Mouse (Mus musculus): ENCODE results near the gene Gm904. TPM values are rescaled to one million over a fixed set of nuclear protein-coding genes. Genes with fewer than 3 reads are reported as not detected.

Gene Gm904
- total RNA-seq (2023) = not detected

DNA sequence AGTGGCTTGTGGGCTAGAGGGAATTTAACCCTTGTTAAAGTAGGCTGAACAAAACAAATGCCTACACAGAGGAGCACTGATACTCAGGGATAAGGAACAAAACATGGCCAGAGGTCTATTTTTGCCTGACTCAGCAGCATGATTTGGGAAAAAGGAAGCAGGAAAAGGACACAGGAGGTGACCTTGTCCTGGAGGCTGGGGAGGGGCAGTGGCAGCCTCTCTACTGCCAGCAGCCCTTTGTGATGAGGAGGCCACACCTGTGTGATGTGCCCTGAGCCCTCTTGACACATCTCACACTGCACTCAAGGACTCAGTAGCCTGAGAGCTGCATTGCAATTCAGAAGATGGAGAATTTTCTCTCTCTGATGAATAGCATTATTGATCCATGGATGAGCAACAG, at the start of gene Gm904:
TSS of gene Gm904 (plus strand) at position 301 of the 400 bp plus-strand sequence.

Other genes starting within 250 kb of the Gm904 start
- gene Fbxw17, start 225.4 kb upstream of the Gm904 start, total RNA-seq (2023) = 10 to 100 TPM in 1 of 2 experiments, 1 to 10 TPM in 1; 7.7 to 14.6 TPM
- not detected for gene Gm47429, start 199.3 kb upstream of the Gm904 start, total RNA-seq (2023)
- gene Nutm2, start 175.9 kb upstream of the Gm904 start, total RNA-seq (2023) = not detected
- not detected for gene Gm8765, start 55.1 kb downstream of the Gm904 start, total RNA-seq (2023)